In genomic region chr15:97379489-97380304, GRCm38 (mm10) we compare ENCODE assay signal across 13 mouse cellular contexts.
DNase-seq lines count a peak whose midpoint lies in the region; ATAC-seq lines count a peak whose summit lies in the region.
"Had no signal": no experiment of that assay in that cellular context is flagged by ENCODE, and none has a peak within 500 bp of the region (broad histone marks: within the 10 kb centered on the region; RNA-seq: fewer than 3 reads in every experiment).

No protein-coding gene starts in this region.

- peak overlapping the region; percentile 81 for H3K27ac ChIP-seq in liver, embryonic 13.5 days
- no peak overlapping the region for H3K27ac ChIP-seq in midbrain, embryonic 11.5 days (ENCODE audit: low read depth, low read length)
- H3K27ac ChIP-seq: embryonic facial prominence, embryonic 15.5 days; macrophage had no signal

- no peaks in the 10 kb centered on the region for H3K27me3 ChIP-seq in liver, embryonic 13.5 days
- no peaks in the 10 kb centered on the region for H3K27me3 ChIP-seq in midbrain, embryonic 11.5 days (ENCODE audit: control insufficient read depth, insufficient read depth, low read length)
- H3K27me3 ChIP-seq: embryonic facial prominence, embryonic 15.5 days had no signal

- H3K36me3 ChIP-seq in liver, embryonic 13.5 days: peaks cover 12% of the 10 kb centered on the region
- H3K36me3 ChIP-seq in midbrain, embryonic 11.5 days (ENCODE audit: control insufficient read depth, insufficient read depth, low read length): no peaks in the 10 kb centered on the region
- H3K36me3 ChIP-seq: embryonic facial prominence, embryonic 15.5 days had no signal

- DNase-seq in heart, adult 11 months: peak; percentile 88
- DNase-seq in heart, adult 8-10 months (ENCODE audit: low spot score): no peak
- peak; percentile 57 for DNase-seq in testis, postnatal 14 days (ENCODE audit: low spot score)
- no peak for DNase-seq in testis, postnatal 10 days (ENCODE audit: low spot score)
- DNase-seq in liver, embryonic 13.5 days: peak; percentile 87
- no peak for DNase-seq in urinary bladder, adult 18-20 months (ENCODE audit: low spot score in 2 of 2)
- DNase-seq in frontal cortex, postnatal 14 days (ENCODE audit: low spot score in 2 of 2): no peak
- DNase-seq in midbrain, embryonic 11.5 days (ENCODE audit: low spot score, missing footprints): no peak
- DNase-seq: B cell, adult 2 months; gastrocnemius, postnatal 25 days; kidney, postnatal 10 days had no signal

- no peaks in the 10 kb centered on the region for H3K9me3 ChIP-seq in liver, embryonic 13.5 days (replicated peaks)
- no peaks in the 10 kb centered on the region for H3K9me3 ChIP-seq in midbrain, embryonic 11.5 days (ENCODE audit: control insufficient read depth, low read length)
- H3K9me3 ChIP-seq: embryonic facial prominence, embryonic 15.5 days had no signal

- H3K9ac ChIP-seq in liver, embryonic 13.5 days: peak overlapping the region; percentile 70
- H3K9ac ChIP-seq in midbrain, embryonic 11.5 days (ENCODE audit: low read length): no peak overlapping the region
- H3K9ac ChIP-seq: embryonic facial prominence, embryonic 15.5 days had no signal

- ATAC-seq in liver, embryonic 13.5 days (ENCODE audit: low read depth): peak; percentile 99
- ATAC-seq in midbrain, embryonic 11.5 days (ENCODE audit: low FRiP score): no peak

- peak overlapping the region; percentile 67 for H3K4me2 ChIP-seq in liver, embryonic 13.5 days
- H3K4me2 ChIP-seq in midbrain, embryonic 11.5 days: no peak overlapping the region
- H3K4me2 ChIP-seq: embryonic facial prominence, embryonic 15.5 days had no signal

- 22% methylated on average over 11 of the region's 12 CpGs for WGBS in liver, embryonic 13.5 days (ENCODE audit: insufficient replicate concordance)
- WGBS in midbrain, embryonic 11.5 days: 71% methylated on average over 11 of the region's 12 CpGs

- H3K4me3 ChIP-seq in liver, embryonic 13.5 days (replicated peaks): peak overlapping the region; percentile 47
- no peak overlapping the region for H3K4me3 ChIP-seq in midbrain, embryonic 11.5 days (ENCODE audit: low read depth, low read length)
- H3K4me3 ChIP-seq: embryonic facial prominence, embryonic 15.5 days had no signal

- peaks cover 79% of the 10 kb centered on the region for H3K4me1 ChIP-seq in liver, embryonic 13.5 days (replicated peaks)
- peaks cover 4% of the 10 kb centered on the region; the same call in 1 of the 2 replicates for H3K4me1 ChIP-seq in midbrain, embryonic 11.5 days (ENCODE audit: control insufficient read depth, insufficient read depth, low read length)

Comparison
In these comparisons a context has a peak if more than half of its experiments do, and no peak if none do; other contexts are left out.
1. DNase-seq: peak in heart, adult 11 months (single experiment), testis, postnatal 14 days (single experiment) and liver, embryonic 13.5 days (single experiment); none in heart, adult 8-10 months (single experiment), testis, postnatal 10 days (single experiment), urinary bladder, adult 18-20 months (0 of 2), frontal cortex, postnatal 14 days (0 of 2) and midbrain, embryonic 11.5 days (single experiment).